Mouse (Mus musculus): ENCODE data around the gene Ddx46. TPM values are rescaled to one million over a fixed set of nuclear protein-coding genes. Genes with fewer than 3 reads are reported as not detected.
A peak's percentile ranks its signal among the peaks of the same experiment; 100 is the strongest.

Ddx46 gene
- polyA plus RNA-seq, 1 experiment from 2014 or later, result 58.2 TPM

DNA sequence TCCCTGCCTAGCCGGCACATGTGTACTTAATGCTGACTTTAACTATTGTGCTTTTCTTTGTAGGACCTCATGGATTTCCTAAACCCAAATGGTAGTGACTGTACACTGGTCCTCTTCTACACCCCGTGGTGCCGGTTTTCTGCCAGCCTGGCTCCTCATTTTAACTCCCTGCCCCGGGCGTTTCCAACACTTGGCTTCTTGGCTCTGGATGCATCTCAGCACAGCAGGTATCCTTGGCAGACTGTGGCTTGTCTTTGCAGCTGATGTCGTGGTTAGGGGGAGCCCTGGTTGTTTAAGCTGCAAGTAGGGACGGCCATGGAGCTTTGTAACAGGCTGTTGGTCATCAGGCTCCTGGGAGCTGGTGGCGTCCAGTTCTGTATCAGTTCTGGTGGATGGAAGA is 86.7 kb downstream of the Ddx46 start:
- DNase-seq (ENCODE audit: low spot score), result no peak
- H3K4me2 ChIP-seq (ENCODE audit: low read depth, low read length, severe bottlenecking), result no peak overlapping the region
- no peaks in the 10 kb centered on the region for H3K27me3 ChIP-seq (ENCODE audit: control insufficient read depth, insufficient read depth, low read length)
- no peak overlapping the region for H3K27ac ChIP-seq (ENCODE audit: low read depth, low read length)
- no peak for ATAC-seq (replicated peaks; ENCODE audit: low FRiP score)
- no peak overlapping the region for H3K4me3 ChIP-seq (ENCODE audit: low read depth, low read length)
- 77% methylated on average over 8 of the region's 8 CpGs for WGBS
- no peak overlapping the region for H3K9ac ChIP-seq (ENCODE audit: low read length)
- H3K4me1 ChIP-seq (replicated peaks; ENCODE audit: control insufficient read depth, insufficient read depth, low read length), result no peaks in the 10 kb centered on the region
- no peaks in the 10 kb centered on the region for H3K9me3 ChIP-seq (ENCODE audit: control insufficient read depth, low read length)
- H3K36me3 ChIP-seq (ENCODE audit: control insufficient read depth, insufficient read depth, low read length), result no peaks in the 10 kb centered on the region; the same call in 1 of the 2 replicates

DNA sequence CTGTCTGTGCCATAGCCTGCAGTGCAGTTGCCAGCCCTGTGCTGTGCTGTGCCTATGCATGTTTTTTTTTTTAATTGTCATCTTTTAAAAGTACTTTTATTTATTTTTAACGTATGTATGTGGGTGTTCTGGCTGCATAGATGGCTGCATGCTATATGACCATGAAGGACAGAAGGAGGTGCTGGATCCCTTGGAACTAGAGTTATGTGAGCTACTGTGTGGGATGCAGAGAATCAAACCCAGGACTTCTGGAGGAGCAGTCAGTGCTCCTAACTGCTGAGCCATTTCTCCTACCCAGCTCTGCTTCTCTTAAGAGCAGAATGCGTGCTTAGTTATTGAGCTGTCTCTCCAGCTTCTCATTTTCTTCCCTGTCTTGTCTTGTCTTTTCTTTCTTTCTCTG is 87.2 kb downstream of the Ddx46 start:
- DNase-seq (ENCODE audit: low spot score) (no peak), ATAC-seq (replicated peaks; ENCODE audit: low FRiP score) (no peak)
- H3K9ac ChIP-seq (ENCODE audit: low read length), result no peak overlapping the region
- H3K36me3 ChIP-seq (ENCODE audit: control insufficient read depth, insufficient read depth, low read length), result no peaks in the 10 kb centered on the region; the same call in 1 of the 2 replicates
- H3K27me3 ChIP-seq (ENCODE audit: control insufficient read depth, insufficient read depth, low read length), result no peaks in the 10 kb centered on the region
- H3K4me3 ChIP-seq (ENCODE audit: low read depth, low read length), result no peak overlapping the region
- no peak overlapping the region for H3K27ac ChIP-seq (ENCODE audit: low read depth, low read length)
- no peaks in the 10 kb centered on the region for H3K4me1 ChIP-seq (replicated peaks; ENCODE audit: control insufficient read depth, insufficient read depth, low read length)
- H3K4me2 ChIP-seq (ENCODE audit: low read depth, low read length, severe bottlenecking), result no peak overlapping the region
- H3K9me3 ChIP-seq (ENCODE audit: control insufficient read depth, low read length), result no peaks in the 10 kb centered on the region
- WGBS, result 82% methylated on average over 2 of the region's 2 CpGs

DNA sequence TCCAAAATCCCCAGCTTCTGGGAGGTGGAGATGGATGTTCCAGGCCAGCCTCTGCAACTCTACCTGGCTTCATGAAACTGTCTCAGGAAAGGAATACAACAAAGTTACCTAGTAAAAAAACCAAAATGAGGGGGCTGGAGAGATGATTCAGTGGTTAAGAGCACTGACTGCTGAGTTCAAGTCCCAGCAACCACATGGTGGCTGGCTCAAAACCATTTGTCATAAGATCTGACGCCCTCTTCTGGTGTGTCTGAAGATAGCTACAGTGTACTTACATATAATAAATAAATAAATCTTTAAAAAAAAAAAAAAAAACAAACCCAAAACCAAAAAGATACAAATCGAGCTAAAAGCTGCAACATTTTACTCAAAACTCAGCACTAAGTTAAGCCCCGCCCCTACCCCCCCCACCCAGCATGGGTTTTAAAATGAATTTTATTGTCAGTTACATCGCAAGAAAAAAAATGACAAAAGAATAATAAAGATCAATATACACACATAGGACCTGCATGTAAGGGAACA is 91.8 kb downstream of the Ddx46 start:
- 5% methylated on average over 4 of the region's 4 CpGs for WGBS
- DNase-seq (ENCODE audit: low spot score) (no peak), ATAC-seq (replicated peaks; ENCODE audit: low FRiP score) (no peak)
- peak overlapping the region; percentile 75 for H3K9ac ChIP-seq (ENCODE audit: low read length)
- no peaks in the 10 kb centered on the region for H3K9me3 ChIP-seq (ENCODE audit: control insufficient read depth, low read length)
- no peaks in the 10 kb centered on the region for H3K27me3 ChIP-seq (ENCODE audit: control insufficient read depth, insufficient read depth, low read length)
- H3K36me3 ChIP-seq (ENCODE audit: control insufficient read depth, insufficient read depth, low read length), result no peaks in the 10 kb centered on the region; the same call in 1 of the 2 replicates
- H3K4me3 ChIP-seq (ENCODE audit: low read depth, low read length), result peak overlapping the region; percentile 41
- H3K4me2 ChIP-seq (ENCODE audit: low read depth, low read length, severe bottlenecking), result peak overlapping the region; percentile 48
- no peaks in the 10 kb centered on the region for H3K4me1 ChIP-seq (replicated peaks; ENCODE audit: control insufficient read depth, insufficient read depth, low read length)
- H3K27ac ChIP-seq (ENCODE audit: low read depth, low read length), result peak overlapping the region; percentile 95

DNA sequence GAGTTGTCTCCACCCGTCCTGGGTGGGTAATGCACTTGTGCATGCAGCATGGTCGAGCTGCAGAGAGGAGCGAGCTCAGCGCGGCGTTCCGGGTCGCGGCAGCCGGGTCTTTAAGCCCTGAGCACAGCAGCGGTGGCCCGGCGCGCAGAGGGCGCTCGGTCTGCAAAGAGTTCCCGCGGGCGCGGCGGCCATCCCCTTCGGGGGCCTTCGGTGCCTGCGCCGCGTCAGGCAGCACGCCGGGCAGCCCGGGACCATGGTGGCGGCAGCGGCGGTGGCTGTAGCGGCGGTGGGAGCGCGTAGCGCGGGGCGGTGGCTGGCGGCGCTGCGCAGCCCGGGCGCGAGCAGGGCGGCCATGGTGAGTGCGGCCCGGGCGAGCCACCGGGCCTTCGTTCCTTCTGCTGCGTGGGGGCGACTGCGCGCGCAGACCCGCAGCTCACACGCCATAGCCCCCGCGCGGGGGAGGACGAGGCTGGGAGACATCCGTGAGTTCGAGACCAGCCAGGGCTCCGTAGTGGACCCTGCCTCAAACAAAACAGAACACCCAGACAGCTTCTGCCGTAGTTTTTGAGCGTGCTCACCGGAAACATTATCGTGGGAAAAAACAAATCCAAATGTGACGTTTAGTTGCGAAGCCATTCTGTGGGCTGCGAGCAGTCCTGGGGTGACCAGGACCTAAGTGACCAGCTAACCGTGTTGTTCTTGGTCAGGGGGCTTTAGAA is 92.5 kb downstream of the Ddx46 start, which contains the start of gene Pcbd2:
Gene Pcbd2, plus strand, starts transcription at position 249 of the 719 bp plus-strand sequence.
- H3K4me3 ChIP-seq (ENCODE audit: low read depth, low read length), result peak within 1 kb of the TSS; percentile 41
- no peaks in the 10 kb centered on the region for H3K9me3 ChIP-seq (ENCODE audit: control insufficient read depth, low read length)
- H3K27ac ChIP-seq (ENCODE audit: low read depth, low read length), result peak within 1 kb of the TSS; percentile 95
- ATAC-seq (replicated peaks; ENCODE audit: low FRiP score), result peak; percentile 89
- H3K27me3 ChIP-seq (ENCODE audit: control insufficient read depth, insufficient read depth, low read length), result no peaks in the 10 kb centered on the region
- WGBS, result under 1% methylated on average over 59 of the region's 73 CpGs
- H3K4me1 ChIP-seq (replicated peaks; ENCODE audit: control insufficient read depth, insufficient read depth, low read length), result no peaks in the 10 kb centered on the region
- H3K36me3 ChIP-seq (ENCODE audit: control insufficient read depth, insufficient read depth, low read length), result no peaks in the 10 kb centered on the region; the same call in 1 of the 2 replicates
- peak; percentile 93 for DNase-seq (ENCODE audit: low spot score)
- peak within 1 kb of the TSS; percentile 75 for H3K9ac ChIP-seq (ENCODE audit: low read length)
- peak within 1 kb of the TSS; percentile 48 for H3K4me2 ChIP-seq (ENCODE audit: low read depth, low read length, severe bottlenecking)

DNA sequence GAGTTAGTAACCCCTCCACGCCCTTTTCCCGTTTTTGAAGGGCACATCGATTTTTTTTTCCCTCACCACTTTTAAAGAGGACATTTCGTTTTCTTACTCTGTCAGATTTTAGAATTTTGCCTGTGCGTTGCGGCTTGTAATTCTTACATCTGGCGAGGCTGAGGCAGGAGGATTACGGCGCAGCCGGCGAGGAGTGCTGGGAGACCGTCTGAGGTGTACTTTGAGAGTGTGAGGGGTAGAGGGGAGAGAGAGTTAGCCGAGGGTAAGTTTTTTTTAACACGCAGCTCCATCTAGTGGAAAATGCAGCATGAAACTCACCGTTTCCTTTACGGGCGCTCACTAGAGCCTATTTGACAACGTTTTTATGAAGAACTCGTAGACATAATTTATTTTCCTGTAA is 93.0 kb downstream of the Ddx46 start:
- Histone ChIP-seq H3K4me3 (ENCODE audit: low read depth, low read length) (peak overlapping the region; percentile 41), H3K36me3 (ENCODE audit: control insufficient read depth, insufficient read depth, low read length) (no peaks in the 10 kb centered on the region; the same call in 1 of the 2 replicates), H3K4me1 (replicated peaks; ENCODE audit: control insufficient read depth, insufficient read depth, low read length) (no peaks in the 10 kb centered on the region), H3K4me2 (ENCODE audit: low read depth, low read length, severe bottlenecking) (peak overlapping the region; percentile 48), H3K27ac (ENCODE audit: low read depth, low read length) (peak overlapping the region; percentile 95), H3K9ac (ENCODE audit: low read length) (peak overlapping the region; percentile 75), H3K27me3 (ENCODE audit: control insufficient read depth, insufficient read depth, low read length) (no peaks in the 10 kb centered on the region), H3K9me3 (ENCODE audit: control insufficient read depth, low read length) (no peaks in the 10 kb centered on the region)
- ATAC-seq (replicated peaks; ENCODE audit: low FRiP score) (peak; percentile 71), DNase-seq (ENCODE audit: low spot score) (peak; percentile 78)
- 5% methylated on average over 19 of the region's 19 CpGs for WGBS

DNA sequence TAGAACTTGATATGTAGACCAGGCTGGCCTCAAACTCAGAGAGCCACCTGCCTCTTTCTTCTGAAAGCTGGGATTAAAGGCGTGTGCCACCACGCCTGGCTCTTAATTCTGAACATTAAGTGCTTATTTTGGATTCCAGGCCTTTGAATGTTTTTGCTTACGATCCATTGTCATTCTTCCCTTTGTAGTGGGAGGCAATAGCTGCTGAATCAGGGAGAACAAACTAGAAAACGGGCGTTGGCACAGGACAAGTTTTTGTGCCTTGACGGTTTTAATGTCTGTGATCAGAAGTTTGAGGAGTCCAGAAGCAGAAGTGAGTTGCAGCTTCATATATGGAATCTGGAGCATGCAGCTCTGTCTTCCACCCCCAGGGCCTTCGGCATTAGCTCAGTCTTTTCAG is 95.9 kb downstream of the Ddx46 start:
- DNase-seq (ENCODE audit: low spot score), result no peak
- 84% methylated on average over 7 of the region's 7 CpGs for WGBS
- ATAC-seq (replicated peaks; ENCODE audit: low FRiP score), result no peak
- Histone ChIP-seq H3K9me3 (ENCODE audit: control insufficient read depth, low read length) (no peaks in the 10 kb centered on the region), H3K4me1 (replicated peaks; ENCODE audit: control insufficient read depth, insufficient read depth, low read length) (no peaks in the 10 kb centered on the region), H3K4me2 (ENCODE audit: low read depth, low read length, severe bottlenecking) (no peak overlapping the region), H3K27ac (ENCODE audit: low read depth, low read length) (no peak overlapping the region), H3K27me3 (ENCODE audit: control insufficient read depth, insufficient read depth, low read length) (no peaks in the 10 kb centered on the region), H3K9ac (ENCODE audit: low read length) (no peak overlapping the region), H3K4me3 (ENCODE audit: low read depth, low read length) (no peak overlapping the region), H3K36me3 (ENCODE audit: control insufficient read depth, insufficient read depth, low read length) (no peaks in the 10 kb centered on the region; the same call in 1 of the 2 replicates)

Other genes starting within 250 kb of the Ddx46 start
- not detected in 2 replicates for gene Slc34a1, start 236.8 kb upstream of the Ddx46 start, polyA plus RNA-seq (2014; fragmentation: Nextera tagmentation; extraction: Ambion mirVana)
- not detected in 2 replicates for gene Pfn3, start 219.8 kb upstream of the Ddx46 start, polyA plus RNA-seq (2014; fragmentation: Nextera tagmentation; extraction: Ambion mirVana)
- gene F12, start 208.2 kb upstream of the Ddx46 start, polyA plus RNA-seq (2014; fragmentation: Nextera tagmentation; extraction: Ambion mirVana), result not detected in 2 replicates
- gene Grk6, start 190.0 kb upstream of the Ddx46 start, polyA plus RNA-seq (2014; fragmentation: Nextera tagmentation; extraction: Ambion mirVana), result 69.5 and 79.2 TPM in 2 replicates
- 2.3 and 3.9 TPM in 2 replicates for gene Prr7, start 170.8 kb upstream of the Ddx46 start, polyA plus RNA-seq (2014; fragmentation: Nextera tagmentation; extraction: Ambion mirVana)
- gene Dbn1, start 146.9 kb upstream of the Ddx46 start, polyA plus RNA-seq (2014; fragmentation: Nextera tagmentation; extraction: Ambion mirVana), result 411 and 418 TPM in 2 replicates
- 165 and 185 TPM in 2 replicates for gene Pdlim7, start 121.4 kb upstream of the Ddx46 start, polyA plus RNA-seq (2014; fragmentation: Nextera tagmentation; extraction: Ambion mirVana)
- 3.3 and 3.9 TPM in 2 replicates for gene Dok3, start 105.7 kb upstream of the Ddx46 start, polyA plus RNA-seq (2014; fragmentation: Nextera tagmentation; extraction: Ambion mirVana)
- gene Ddx41, start 98.4 kb upstream of the Ddx46 start, polyA plus RNA-seq (2014; fragmentation: Nextera tagmentation; extraction: Ambion mirVana), result 79.3 and 79.5 TPM in 2 replicates
- 55.8 and 58.0 TPM in 2 replicates for gene Fam193b, start 63.9 kb upstream of the Ddx46 start, polyA plus RNA-seq (2014; fragmentation: Nextera tagmentation; extraction: Ambion mirVana)
- 51.4 and 56.5 TPM in 2 replicates for gene Tmed9, start 61.3 kb upstream of the Ddx46 start, polyA plus RNA-seq (2014; fragmentation: Nextera tagmentation; extraction: Ambion mirVana)
- gene B4galt7, start 35.1 kb upstream of the Ddx46 start, polyA plus RNA-seq (2014; fragmentation: Nextera tagmentation; extraction: Ambion mirVana), result 24.5 and 25.6 TPM in 2 replicates
- gene Caml, start 12.0 kb upstream of the Ddx46 start, polyA plus RNA-seq (2014; fragmentation: Nextera tagmentation; extraction: Ambion mirVana), result 65.4 and 69.7 TPM in 2 replicates
- 68.4 and 74.3 TPM in 2 replicates for gene B230219D22Rik, start 58.1 kb downstream of the Ddx46 start, polyA plus RNA-seq (2014; fragmentation: Nextera tagmentation; extraction: Ambion mirVana)
- 83.3 and 84.1 TPM in 2 replicates for gene Txndc15, start 79.6 kb downstream of the Ddx46 start, polyA plus RNA-seq (2014; fragmentation: Nextera tagmentation; extraction: Ambion mirVana)
- gene Pcbd2, start 92.3 kb downstream of the Ddx46 start, polyA plus RNA-seq (2014; fragmentation: Nextera tagmentation; extraction: Ambion mirVana), result 25.8 and 32.9 TPM in 2 replicates
- gene Catsper3, start 149.5 kb downstream of the Ddx46 start, polyA plus RNA-seq (2014; fragmentation: Nextera tagmentation; extraction: Ambion mirVana), result not detected in 2 replicates
- 0.76 and 0.99 TPM in 2 replicates for gene Pitx1, start 201.2 kb downstream of the Ddx46 start, polyA plus RNA-seq (2014; fragmentation: Nextera tagmentation; extraction: Ambion mirVana)